ENCODE assay signal across 9 mouse cellular contexts in genomic region chr11:31850156-31850775, GRCm38 (mm10). TPM values are rescaled to one million over a fixed set of nuclear protein-coding genes. Genes with fewer than 3 reads are reported as not detected.
A peak's percentile ranks its signal among the peaks of the same experiment; 100 is the strongest.
DNase-seq lines count a peak whose midpoint lies in the region; ATAC-seq and TF ChIP-seq lines count a peak whose summit lies in the region.
"Had no signal": no experiment of that assay in that cellular context is flagged by ENCODE, and none has a peak within 500 bp of the region (broad histone marks: within the 10 kb centered on the region; RNA-seq: fewer than 3 reads in every experiment).

No protein-coding gene starts in this region.

- no peaks in the 10 kb centered on the region for H3K36me3 ChIP-seq in hindbrain, embryonic 16.5 days (ENCODE audit: control insufficient read depth, insufficient read depth, low read length)
- H3K36me3 ChIP-seq in hindbrain, embryonic 13.5 days = no peaks in the 10 kb centered on the region
- H3K36me3 ChIP-seq in macrophage (ENCODE audit: inconsistent target) = no peaks in the 10 kb centered on the region
- H3K36me3 ChIP-seq: neural tube, embryonic 12.5 days had no signal

- peak; percentile 92 for DNase-seq in brain, adult 2 months (ENCODE audit: low read depth, low spot score)
- peak; percentile 70 to 85 for DNase-seq in cerebellum, adult 2 months
- no peak for DNase-seq in embryo, embryonic 10 days (ENCODE audit: low spot score)
- DNase-seq in left cerebral cortex, postnatal 36 days (ENCODE audit: low spot score in 2 of 2) = no peak

- no peaks in the 10 kb centered on the region for H3K9me3 ChIP-seq in hindbrain, embryonic 16.5 days (ENCODE audit: control insufficient read depth, low read length)
- no peaks in the 10 kb centered on the region for H3K9me3 ChIP-seq in hindbrain, embryonic 13.5 days
- H3K9me3 ChIP-seq: neural tube, embryonic 12.5 days had no signal

- no peak overlapping the region for H3K9ac ChIP-seq in hindbrain, embryonic 16.5 days (ENCODE audit: low read depth, low read length)
- H3K9ac ChIP-seq in hindbrain, embryonic 13.5 days = no peak overlapping the region
- H3K9ac ChIP-seq: neural tube, embryonic 12.5 days had no signal

- intact Hi-C loops in left cerebral cortex, postnatal 36 days (cut with DNase I) = no loop called here

- 83% methylated on average over 3 of the region's 3 CpGs for WGBS in hindbrain, embryonic 16.5 days
- WGBS in hindbrain, embryonic 13.5 days = 91% methylated on average over 3 of the region's 3 CpGs
- WGBS in cerebellum, adult 2 months = 15% methylated on average over 3 of the region's 3 CpGs
- WGBS in macrophage (ENCODE audit: missing documents) = 83% methylated on average over 3 of the region's 3 CpGs

- H3K79me2 ChIP-seq in macrophage (ENCODE audit: inconsistent target) = no peaks in the 10 kb centered on the region

- no peaks in the 10 kb centered on the region for H3K27me3 ChIP-seq in hindbrain, embryonic 16.5 days (replicated peaks; ENCODE audit: control insufficient read depth, insufficient read depth, low read length)
- no peaks in the 10 kb centered on the region for H3K27me3 ChIP-seq in hindbrain, embryonic 13.5 days
- H3K27me3 ChIP-seq in cerebellum, adult 2 months (ENCODE audit: control insufficient read depth, insufficient read depth, low read length) = no peaks in the 10 kb centered on the region
- H3K27me3 ChIP-seq: neural tube, embryonic 12.5 days had no signal

- no peak for ATAC-seq in hindbrain, embryonic 16.5 days
- no peak for ATAC-seq in hindbrain, embryonic 13.5 days (ENCODE audit: low FRiP score)

- TF ChIP-seq POLR2A in cerebellum, adult 2 months (IDR thresholded peaks at IDR 0.05; ENCODE audit: borderline replicate concordance, insufficient read depth, low read length) = no peak

- H3K4me1 ChIP-seq in hindbrain, embryonic 16.5 days (ENCODE audit: control insufficient read depth, insufficient read depth, low read depth, low read length) = peaks cover 14% of the 10 kb centered on the region
- peaks cover 45% of the 10 kb centered on the region for H3K4me1 ChIP-seq in hindbrain, embryonic 13.5 days (replicated peaks)
- H3K4me1 ChIP-seq in cerebellum, adult 2 months (ENCODE audit: control insufficient read depth, insufficient read depth, low read length) = peaks cover 42% of the 10 kb centered on the region

- no peak overlapping the region for H3K4me3 ChIP-seq in hindbrain, embryonic 16.5 days (ENCODE audit: low read length)
- no peak overlapping the region for H3K4me3 ChIP-seq in hindbrain, embryonic 13.5 days
- no peak overlapping the region for H3K4me3 ChIP-seq in cerebellum, adult 2 months (replicated peaks; ENCODE audit: insufficient read depth, low read depth, low read length)
- no peak overlapping the region for H3K4me3 ChIP-seq in macrophage (ENCODE audit: inconsistent target)
- H3K4me3 ChIP-seq: left cerebral cortex, adult 2 months; neural tube, embryonic 12.5 days had no signal

- TF ChIP-seq CTCF in cerebellum, adult 2 months (IDR thresholded peaks at IDR 0.05; ENCODE audit: borderline replicate concordance, insufficient read depth, low read depth, low read length) = no peak

- H3K27ac ChIP-seq in hindbrain, embryonic 16.5 days (ENCODE audit: low read depth, low read length) = peak overlapping the region; percentile 6; the same call in 1 of the 2 replicates
- no peak overlapping the region for H3K27ac ChIP-seq in hindbrain, embryonic 13.5 days
- peak overlapping the region; percentile 77 for H3K27ac ChIP-seq in cerebellum, adult 2 months (ENCODE audit: insufficient read depth, low read length)
- H3K27ac ChIP-seq in macrophage = peak overlapping the region; percentile 69
- H3K27ac ChIP-seq: left cerebral cortex, adult 2 months; neural tube, embryonic 12.5 days had no signal

- no peak overlapping the region for H3K4me2 ChIP-seq in hindbrain, embryonic 16.5 days (ENCODE audit: low read length)
- H3K4me2 ChIP-seq in hindbrain, embryonic 13.5 days = no peak overlapping the region
- H3K4me2 ChIP-seq: neural tube, embryonic 12.5 days had no signal

RNA-seq across cellular contexts. Expression of gene Cpeb4, which starts 21.7 kb away (rescaled TPM):
- polyA plus RNA-seq in hindbrain, embryonic 16.5 days (2015; fragmentation: Nextera tagmentation; extraction: Ambion mirVana) = 14.5 and 17.9 TPM in 2 replicates
- 16.0 and 16.1 TPM in 2 replicates for polyA plus RNA-seq in hindbrain, embryonic 13.5 days (2015; fragmentation: Nextera tagmentation; extraction: Ambion mirVana)
- 58.0 and 69.3 TPM in 2 replicates for polyA plus RNA-seq in cerebellum, adult 2 months (2012; rRNA removed)
- total RNA-seq in macrophage (2018; cell fraction: chromatin; rRNA removed) = 100 to 1,000 TPM; 226 to 637 (median 363) TPM
- total RNA-seq in macrophage (2018; cell fraction: cytosol; rRNA removed) = 100 to 1,000 TPM in 22 of 26 experiments, 10 to 100 TPM in 4; 88.7 to 350 (median 158) TPM
- 100 to 1,000 TPM; 168 to 626 (median 424) TPM for total RNA-seq in macrophage (2018; cell fraction: nucleus; rRNA removed)
- 64.0 to 87.9 TPM (median 68.8 TPM) in 3 replicates for polyA plus RNA-seq in macrophage (2018)
- 100 to 1,000 TPM; 146 to 158 TPM for total RNA-seq in left cerebral cortex, postnatal 36 days (2021)

Comparison
In these comparisons a context has a peak if more than half of its experiments do, and no peak if none do; other contexts are left out.
1. DNase-seq: peak in brain, adult 2 months (single experiment) and cerebellum, adult 2 months (2 of 2); none in embryo, embryonic 10 days (single experiment) and left cerebral cortex, postnatal 36 days (0 of 2).